Mouse (Mus musculus): Measurements from ENCODE around the gene Gm20696. TPM values are rescaled to one million over a fixed set of nuclear protein-coding genes. Genes with fewer than 3 reads are reported as not detected.

Gene Gm20696
- polyA plus RNA-seq, 1 experiment from 2014 or later: 3.2 TPM

DNA sequence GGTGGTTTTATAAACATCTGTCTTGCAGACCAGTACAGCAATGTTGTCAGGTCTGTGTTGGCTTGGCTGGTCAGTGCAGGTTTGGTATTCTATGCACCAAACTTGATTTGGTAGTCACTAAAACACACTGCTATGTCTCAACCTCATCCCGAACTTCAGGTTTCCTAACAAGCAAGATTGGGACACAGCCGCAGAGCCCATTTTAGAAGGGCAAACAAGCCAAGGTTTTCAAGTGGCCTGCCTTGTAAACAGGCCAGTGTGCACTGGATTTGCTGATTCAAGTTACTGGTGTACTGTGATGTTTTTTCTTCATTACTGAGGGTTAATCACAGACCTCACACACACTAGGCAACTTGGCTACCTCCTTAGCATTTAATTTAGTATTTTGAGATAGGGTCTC, 10.5 kb downstream of the Gm20696 start:
- H3K27ac ChIP-seq: no peak overlapping the region
- H3K9me3 ChIP-seq: no peaks in the 10 kb centered on the region
- H3K27me3 ChIP-seq (replicated peaks): no peaks in the 10 kb centered on the region
- no peak overlapping the region for H3K4me2 ChIP-seq (replicated peaks)
- H3K4me3 ChIP-seq: no peak overlapping the region
- H3K4me1 ChIP-seq: peaks cover 13% of the 10 kb centered on the region
- WGBS: 94% methylated on average over 2 of the region's 2 CpGs
- no peaks in the 10 kb centered on the region for H3K36me3 ChIP-seq
- H3K9ac ChIP-seq: no peak overlapping the region
- ATAC-seq (ENCODE audit: low FRiP score, low read depth): no peak

DNA sequence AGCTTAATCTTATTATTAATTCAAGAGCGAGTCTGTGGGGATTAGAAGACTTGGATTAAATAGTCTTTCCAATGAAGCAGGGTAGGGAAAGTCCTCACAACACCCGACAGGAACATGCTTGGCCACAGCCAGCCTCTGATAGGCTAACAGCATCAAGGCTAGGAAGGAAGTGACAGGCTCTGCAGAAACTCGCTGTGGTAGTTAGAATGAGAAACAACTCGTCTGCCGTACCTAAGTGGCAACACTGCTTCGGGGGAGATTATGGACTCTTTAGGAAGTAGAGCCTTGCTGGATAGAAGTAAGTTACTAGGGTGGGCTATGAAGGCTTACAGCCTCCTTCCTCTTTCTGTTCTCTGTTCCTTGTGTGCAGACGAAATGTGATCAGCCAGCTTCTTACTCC, 11.1 kb downstream of the Gm20696 start:
- peaks cover 10% of the 10 kb centered on the region for H3K4me1 ChIP-seq
- no peak overlapping the region for H3K9ac ChIP-seq
- H3K27ac ChIP-seq: no peak overlapping the region
- WGBS: 68% methylated on average over 7 of the region's 7 CpGs
- H3K36me3 ChIP-seq: no peaks in the 10 kb centered on the region
- H3K4me3 ChIP-seq: no peak overlapping the region
- H3K4me2 ChIP-seq (replicated peaks): no peak overlapping the region
- H3K9me3 ChIP-seq: no peaks in the 10 kb centered on the region
- no peaks in the 10 kb centered on the region for H3K27me3 ChIP-seq (replicated peaks)
- no peak for ATAC-seq (ENCODE audit: low FRiP score, low read depth)

DNA sequence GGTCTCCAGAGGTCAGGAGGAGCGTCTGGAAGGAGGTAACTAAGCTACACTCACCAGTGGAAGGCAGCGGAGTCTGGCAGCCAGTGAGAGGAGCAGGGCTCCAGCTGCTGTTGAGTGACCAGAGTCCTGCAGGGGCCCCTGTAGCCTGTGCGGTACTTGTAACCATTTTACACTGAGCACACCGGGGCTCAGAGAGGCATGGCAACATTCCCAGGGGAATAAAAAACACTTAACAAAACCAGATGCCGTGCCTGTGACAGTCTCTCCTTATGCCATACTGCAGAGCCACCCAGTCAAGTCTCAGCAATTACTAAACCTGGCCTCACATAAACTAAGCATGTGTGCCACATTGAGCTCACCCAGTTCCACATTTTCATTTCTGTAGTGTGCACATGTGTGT, 12.3 kb downstream of the Gm20696 start:
- H3K27me3 ChIP-seq (replicated peaks): no peaks in the 10 kb centered on the region
- H3K4me3 ChIP-seq: no peak overlapping the region
- H3K27ac ChIP-seq: no peak overlapping the region
- 53% methylated on average over 5 of the region's 5 CpGs for WGBS
- H3K9ac ChIP-seq: no peak overlapping the region
- H3K9me3 ChIP-seq: no peaks in the 10 kb centered on the region
- ATAC-seq (ENCODE audit: low FRiP score, low read depth): no peak
- no peaks in the 10 kb centered on the region for H3K36me3 ChIP-seq
- peaks cover 6% of the 10 kb centered on the region; the same call in 1 of the 2 replicates for H3K4me1 ChIP-seq
- no peak overlapping the region for H3K4me2 ChIP-seq (replicated peaks)

DNA sequence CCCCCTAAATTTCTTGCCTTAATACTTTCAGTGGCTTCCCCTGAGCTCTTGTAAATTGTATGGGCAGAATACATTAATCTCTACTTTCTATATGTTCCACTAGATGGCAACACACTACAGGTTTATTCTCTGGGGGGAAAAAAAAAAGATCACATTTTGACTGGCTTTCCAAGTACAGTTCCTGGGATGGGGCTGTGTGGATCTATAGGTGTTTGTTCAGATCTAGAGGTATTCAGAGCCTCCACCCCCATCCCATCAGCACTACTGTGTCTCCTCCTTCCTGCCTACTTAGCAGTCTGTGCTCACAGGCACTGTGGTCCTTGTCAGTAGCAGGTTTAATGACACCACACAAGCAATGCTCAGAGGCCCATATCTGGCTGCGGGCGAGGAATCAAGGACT, 14.3 kb downstream of the Gm20696 start:
- no peak overlapping the region for H3K4me3 ChIP-seq
- 85% methylated on average over 2 of the region's 2 CpGs for WGBS

DNA sequence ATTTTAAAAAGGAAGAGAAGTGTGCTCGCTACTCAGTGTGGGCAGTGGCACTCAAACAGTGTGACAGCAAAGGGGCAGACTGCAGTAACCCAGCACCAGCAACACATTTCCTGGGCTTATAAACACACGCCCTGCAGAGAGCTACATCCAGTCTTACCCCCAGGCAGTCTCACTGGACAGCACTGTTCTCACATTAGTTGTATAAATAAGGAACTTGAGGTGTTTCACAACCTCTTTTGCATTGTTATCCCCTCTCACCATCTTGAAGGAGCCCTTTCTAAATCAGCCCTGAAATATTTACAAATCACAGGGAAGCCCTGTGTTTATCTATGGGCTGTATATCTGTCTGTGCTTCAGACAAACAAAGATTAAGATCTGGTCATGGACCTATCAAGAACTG, 17.3 kb downstream of the Gm20696 start:
- Histone ChIP-seq H3K4me1 (peaks cover 6% of the 10 kb centered on the region; the same call in 1 of the 2 replicates), H3K36me3 (peaks cover 4% of the 10 kb centered on the region; the same call in 1 of the 2 replicates), H3K9ac (no peak overlapping the region), H3K4me2 (replicated peaks) (no peak overlapping the region), H3K27ac (no peak overlapping the region), H3K9me3 (no peaks in the 10 kb centered on the region), H3K4me3 (no peak overlapping the region), H3K27me3 (replicated peaks) (no peaks in the 10 kb centered on the region)
- WGBS: 58% methylated on average over 2 of the region's 2 CpGs
- ATAC-seq (ENCODE audit: low FRiP score, low read depth): no peak

More for the DNA sequence above, 14.3 kb downstream of the Gm20696 start:
- Histone ChIP-seq H3K9me3 (no peaks in the 10 kb centered on the region), H3K4me2 (replicated peaks) (no peak overlapping the region), H3K36me3 (no peaks in the 10 kb centered on the region; the same call in 1 of the 2 replicates), H3K4me1 (peaks cover 6% of the 10 kb centered on the region; the same call in 1 of the 2 replicates), H3K27me3 (replicated peaks) (no peaks in the 10 kb centered on the region), H3K9ac (no peak overlapping the region), H3K27ac (no peak overlapping the region)
- 0 out of 2 replicates have a peak, but pooled peaks have one; percentile 13 for ATAC-seq (ENCODE audit: low FRiP score, low read depth)

DNA sequence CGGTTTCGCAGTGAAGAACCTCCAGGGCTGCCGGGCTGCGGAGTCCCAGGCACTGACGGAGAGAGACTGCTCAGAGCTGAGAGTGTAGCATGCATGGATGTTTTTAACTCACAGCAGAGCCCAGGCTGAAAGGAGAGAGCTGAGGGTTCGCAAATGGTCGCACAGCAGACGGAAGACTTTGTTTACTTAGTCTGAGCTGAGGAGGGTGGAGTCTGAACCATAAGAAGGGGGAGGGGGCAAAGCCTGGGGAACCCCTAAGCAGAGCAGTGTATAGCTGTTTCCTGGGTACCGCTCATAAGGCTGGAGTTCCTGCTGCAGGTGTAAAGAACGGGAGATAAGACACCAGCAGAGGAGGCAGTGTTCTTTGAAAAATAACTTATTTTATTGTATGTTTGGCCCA, 20.3 kb downstream of the Gm20696 start:
- no peak overlapping the region for H3K9ac ChIP-seq

DNA sequence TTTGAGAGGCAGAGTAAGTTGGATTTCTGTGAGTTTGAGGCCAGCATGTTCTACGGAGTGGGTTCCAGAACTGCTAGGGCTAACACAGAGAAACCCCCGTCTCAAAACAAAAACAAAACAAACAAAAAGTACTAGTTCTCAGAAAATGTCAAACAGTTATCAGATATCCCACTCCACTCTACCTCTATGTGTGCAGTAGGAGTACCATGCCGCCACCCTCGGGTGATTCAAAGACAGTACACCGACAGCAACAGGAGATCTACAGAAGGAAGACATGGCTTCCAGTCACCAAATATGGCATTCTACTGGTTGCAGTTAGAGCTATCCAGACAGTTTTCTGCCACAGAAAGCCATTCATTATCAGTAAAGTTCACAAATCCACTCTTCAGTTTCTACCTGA, 21.7 kb downstream of the Gm20696 start:
- no peak overlapping the region for H3K4me2 ChIP-seq (replicated peaks)
- no peaks in the 10 kb centered on the region for H3K27me3 ChIP-seq (replicated peaks)
- H3K27ac ChIP-seq: no peak overlapping the region
- no peak for ATAC-seq (ENCODE audit: low FRiP score, low read depth)
- H3K9ac ChIP-seq: no peak overlapping the region
- peaks cover 4% of the 10 kb centered on the region; the same call in 1 of the 2 replicates for H3K36me3 ChIP-seq
- 91% methylated on average over 5 of the region's 5 CpGs for WGBS
- 0 out of 2 replicates have a peak, but pooled peaks cover 4% of the 10 kb centered on the region for H3K4me1 ChIP-seq
- no peaks in the 10 kb centered on the region for H3K9me3 ChIP-seq
- H3K4me3 ChIP-seq: no peak overlapping the region

More for the DNA sequence above, 20.3 kb downstream of the Gm20696 start:
- Histone ChIP-seq H3K9me3 (no peaks in the 10 kb centered on the region), H3K27ac (no peak overlapping the region), H3K4me1 (0 out of 2 replicates have a peak, but pooled peaks cover 4% of the 10 kb centered on the region), H3K4me3 (no peak overlapping the region), H3K27me3 (replicated peaks) (no peaks in the 10 kb centered on the region), H3K4me2 (replicated peaks) (no peak overlapping the region), H3K36me3 (peaks cover 4% of the 10 kb centered on the region; the same call in 1 of the 2 replicates)
- ATAC-seq (ENCODE audit: low FRiP score, low read depth): no peak
- 60% methylated on average over 10 of the region's 10 CpGs for WGBS

DNA sequence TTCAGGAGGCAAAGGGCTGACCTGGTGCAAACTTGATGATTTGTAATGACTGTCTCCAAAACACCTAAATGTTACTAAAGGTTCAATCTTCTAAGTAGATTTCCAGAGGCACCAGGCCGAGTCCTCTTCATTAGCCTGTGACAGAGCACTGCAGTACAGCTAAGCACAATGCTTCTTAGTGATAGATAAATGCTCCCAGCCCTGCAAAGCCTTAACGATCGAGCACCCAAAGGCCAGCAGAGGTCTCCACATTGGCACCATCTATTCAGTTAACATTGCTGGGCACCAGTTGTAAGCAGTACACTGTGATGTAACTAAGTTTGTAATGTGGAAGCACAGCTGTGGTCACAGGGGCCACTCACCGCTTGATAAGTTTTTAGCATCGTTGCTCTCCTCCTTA, 22.2 kb downstream of the Gm20696 start:
- H3K4me3 ChIP-seq: no peak overlapping the region
- H3K9me3 ChIP-seq: no peaks in the 10 kb centered on the region
- 0 out of 2 replicates have a peak, but pooled peaks cover 4% of the 10 kb centered on the region for H3K4me1 ChIP-seq
- WGBS: 84% methylated on average over 5 of the region's 5 CpGs
- H3K36me3 ChIP-seq: peaks cover 4% of the 10 kb centered on the region; the same call in 1 of the 2 replicates
- no peaks in the 10 kb centered on the region for H3K27me3 ChIP-seq (replicated peaks)
- ATAC-seq (ENCODE audit: low FRiP score, low read depth): no peak
- no peak overlapping the region for H3K4me2 ChIP-seq (replicated peaks)
- H3K9ac ChIP-seq: no peak overlapping the region
- no peak overlapping the region for H3K27ac ChIP-seq

DNA sequence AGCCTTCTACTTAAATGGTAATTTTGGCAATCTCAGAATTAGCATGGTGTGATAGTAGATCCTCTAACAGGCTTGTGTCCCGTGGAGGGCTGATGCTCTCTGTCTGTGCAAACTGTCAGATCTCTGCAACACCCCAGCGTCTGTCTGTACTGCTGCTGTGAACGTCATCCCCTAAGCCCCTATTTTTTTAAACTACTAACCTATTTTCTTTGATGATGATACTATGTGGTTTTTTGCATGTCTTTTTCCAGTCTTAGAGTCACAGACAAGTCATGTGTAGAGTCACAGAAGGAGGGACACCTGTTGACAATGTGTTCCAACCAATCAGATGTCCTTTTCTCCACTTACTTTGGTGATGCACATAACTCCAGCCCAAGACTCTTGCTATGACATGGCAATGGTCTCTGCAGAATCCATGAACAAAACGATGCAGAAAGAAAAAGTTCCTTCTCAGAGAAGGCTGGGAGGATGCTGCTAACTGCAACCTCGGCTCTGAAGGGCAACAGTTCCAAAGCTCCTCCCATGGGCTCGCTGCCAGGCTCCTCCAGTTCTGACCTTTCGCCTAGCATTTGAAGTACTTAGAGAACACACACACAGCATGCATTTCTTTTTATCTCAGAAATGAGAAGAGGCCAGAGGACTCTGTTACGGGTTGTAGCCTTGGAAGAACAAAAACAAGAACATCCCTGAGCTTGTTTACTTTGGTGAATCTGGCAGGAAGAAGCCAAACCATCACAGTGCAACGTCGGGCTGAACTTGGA, 23.0 kb downstream of the Gm20696 start:
- H3K36me3 ChIP-seq: peaks cover 4% of the 10 kb centered on the region; the same call in 1 of the 2 replicates
- no peak overlapping the region for H3K4me3 ChIP-seq
- H3K4me1 ChIP-seq: 0 out of 2 replicates have a peak, but pooled peaks cover 4% of the 10 kb centered on the region
- no peak overlapping the region for H3K27ac ChIP-seq
- no peak for ATAC-seq (ENCODE audit: low FRiP score, low read depth)
- no peaks in the 10 kb centered on the region for H3K9me3 ChIP-seq
- no peak overlapping the region for H3K9ac ChIP-seq
- H3K4me2 ChIP-seq (replicated peaks): no peak overlapping the region
- H3K27me3 ChIP-seq (replicated peaks): no peaks in the 10 kb centered on the region
- 71% methylated on average over 10 of the region's 10 CpGs for WGBS

DNA sequence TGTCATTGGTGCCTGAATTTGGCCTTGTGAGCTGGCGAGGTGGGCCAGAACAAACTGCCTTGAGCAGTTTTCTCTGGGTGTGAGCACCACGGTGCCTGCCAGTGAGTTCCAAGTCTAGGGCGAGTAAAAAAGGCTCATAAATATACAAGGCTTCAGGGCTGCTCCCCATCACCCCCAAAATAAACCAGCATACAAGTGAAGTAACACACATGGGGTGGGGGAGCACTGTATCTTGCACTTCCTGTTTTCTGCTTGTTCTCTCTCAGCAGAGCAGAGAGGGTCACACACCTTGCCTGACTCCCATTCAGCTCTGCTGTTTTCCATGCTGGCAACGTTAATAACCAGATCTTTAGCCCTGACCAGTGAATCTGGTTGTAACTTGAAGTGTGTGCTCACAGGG, 29.1 kb downstream of the Gm20696 start:
- H3K27me3 ChIP-seq (replicated peaks): no peaks in the 10 kb centered on the region
- 76% methylated on average over 4 of the region's 4 CpGs for WGBS
- H3K4me3 ChIP-seq: no peak overlapping the region
- no peaks in the 10 kb centered on the region; the same call in 1 of the 2 replicates for H3K36me3 ChIP-seq
- H3K27ac ChIP-seq: no peak overlapping the region
- H3K4me2 ChIP-seq (replicated peaks): no peak overlapping the region
- no peak overlapping the region for H3K9ac ChIP-seq
- no peaks in the 10 kb centered on the region; the same call in 1 of the 2 replicates for H3K4me1 ChIP-seq
- ATAC-seq (ENCODE audit: low FRiP score, low read depth): no peak
- no peaks in the 10 kb centered on the region for H3K9me3 ChIP-seq

DNA sequence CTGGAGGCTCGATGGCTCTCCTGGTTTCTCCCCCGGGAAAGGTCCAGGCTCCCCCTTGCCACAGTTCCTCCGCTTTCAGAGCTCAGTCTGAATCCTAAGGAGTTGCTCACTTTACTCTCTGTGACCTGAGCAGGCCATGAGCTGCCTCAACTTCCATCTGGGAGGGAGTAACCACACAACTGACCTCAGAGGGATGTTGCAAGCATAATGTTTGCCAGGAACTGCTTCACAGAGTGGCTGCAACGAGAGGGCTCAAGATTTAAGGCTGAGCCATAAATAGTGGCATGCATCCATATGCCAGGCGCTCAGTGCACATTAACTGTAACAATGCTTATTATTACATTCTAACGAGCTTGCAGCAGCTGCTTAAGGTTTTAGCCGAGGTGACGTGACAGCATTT, 29.8 kb downstream of the Gm20696 start:
- WGBS: 48% methylated on average over 8 of the region's 8 CpGs
- Histone ChIP-seq H3K27me3 (replicated peaks) (no peaks in the 10 kb centered on the region), H3K4me1 (no peaks in the 10 kb centered on the region; the same call in 1 of the 2 replicates), H3K9me3 (no peaks in the 10 kb centered on the region), H3K4me2 (replicated peaks) (no peak overlapping the region), H3K4me3 (no peak overlapping the region), H3K27ac (no peak overlapping the region), H3K36me3 (peaks cover 5% of the 10 kb centered on the region; the same call in 1 of the 2 replicates), H3K9ac (no peak overlapping the region)
- no peak for ATAC-seq (ENCODE audit: low FRiP score, low read depth)

DNA sequence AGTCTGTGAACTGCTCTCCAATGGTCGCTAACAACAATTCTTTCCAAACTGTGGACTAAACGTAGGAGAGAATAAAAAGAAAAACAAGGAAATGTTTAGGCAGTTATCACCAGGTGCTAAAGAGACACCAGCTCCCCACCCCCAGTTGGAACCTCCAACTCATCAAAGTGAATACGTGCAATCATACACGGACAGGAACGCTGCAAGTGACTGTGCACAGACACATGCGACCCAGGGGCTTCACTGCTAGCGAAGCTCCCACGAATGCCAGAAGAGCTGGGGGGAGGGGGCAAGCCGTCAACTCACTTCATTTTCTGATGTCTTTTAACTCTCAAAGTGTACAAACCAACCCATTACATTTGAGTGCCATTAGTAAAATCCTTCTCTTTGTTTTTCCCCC, 30.5 kb downstream of the Gm20696 start:
- Histone ChIP-seq H3K4me3 (no peak overlapping the region), H3K27ac (no peak overlapping the region), H3K4me2 (replicated peaks) (no peak overlapping the region), H3K4me1 (no peaks in the 10 kb centered on the region; the same call in 1 of the 2 replicates), H3K9ac (no peak overlapping the region), H3K36me3 (peaks cover 5% of the 10 kb centered on the region; the same call in 1 of the 2 replicates), H3K9me3 (no peaks in the 10 kb centered on the region), H3K27me3 (replicated peaks) (no peaks in the 10 kb centered on the region)
- WGBS: 59% methylated on average over 9 of the region's 9 CpGs
- no peak for ATAC-seq (ENCODE audit: low FRiP score, low read depth)

All from neural tube, embryonic 12.5 days (tissue).